Mouse (Mus musculus) CH12.LX (cell line): ENCODE data around the gene Atg9b. TPM values are rescaled to one million over a fixed set of nuclear protein-coding genes. Genes with fewer than 3 reads are reported as not detected.

Experiments
- DNase-seq: peaks from one replicate; pipeline ENCODE4 v3.0.0-alpha.2; 2013; ENCODE audit errors: extremely low read depth
- H3K27ac ChIP-seq: 2 replicates; pipeline ENCODE4 v1.5.1; 2012; ENCODE audit warnings: low read depth, mild to moderate bottlenecking, control low read depth, moderate library complexity; ENCODE audit not compliant: insufficient read depth
- H3K27me3 ChIP-seq: replicated peaks from 2 replicates; pipeline ENCODE3; 2012; ENCODE audit warnings: inconsistent platforms
- H3K36me3 ChIP-seq, 2 experiments: replicated peaks in 1 of 2; 2 replicates each; pipeline versions ENCODE3 to v1.6.1; 2012; ENCODE audit warnings: inconsistent platforms in 1 of 2, low read length in 1 of 2, mild to moderate bottlenecking in 1 of 2, mixed read lengths in 1 of 2, moderate library complexity in 1 of 2; ENCODE audit not compliant: control insufficient read depth in 1 of 2, insufficient read depth in 1 of 2
- H3K4me1 ChIP-seq, 2 experiments: 2 replicates each; pipeline ENCODE4 v1.6.1; 2012; ENCODE audit warnings: inconsistent platforms in 1 of 2, moderate library complexity in 1 of 2; ENCODE audit not compliant: insufficient read depth in 2 of 2, control insufficient read depth in 1 of 2
- H3K4me2 ChIP-seq: 2 replicates; pipeline ENCODE4 v1.6.1; 2012; ENCODE audit warnings: low read depth, mild to moderate bottlenecking, control low read depth; ENCODE audit not compliant: poor library complexity, insufficient read depth, severe bottlenecking
- H3K4me3 ChIP-seq, 3 experiments: fragments of 150-350 bp in 1 of 3; sonication (generic) in 1 of 3; replicated peaks in 1 of 3; 2 replicates each; pipeline versions ENCODE3 to v1.5.1; 2011 to 2012; ENCODE audit warnings: low read depth in 2 of 3, low read length in 2 of 3, mild to moderate bottlenecking in 2 of 3, moderate library complexity in 2 of 3, control low read depth in 1 of 3, improper control_type of control experiment in 1 of 3, inconsistent platforms in 1 of 3, mixed read lengths in 1 of 3; ENCODE audit not compliant: poor library complexity in 1 of 3
- H3K79me2 ChIP-seq: replicated peaks from 2 replicates; pipeline ENCODE4 v1.6.1; 2012; ENCODE audit warnings: mild to moderate bottlenecking, moderate library complexity; ENCODE audit not compliant: control insufficient read depth, poor library complexity, insufficient read depth, severe bottlenecking; ENCODE audit errors: extremely low read depth
- H3K9ac ChIP-seq: 2 replicates; pipeline ENCODE4 v1.6.1; 2012; ENCODE audit warnings: low read depth, mild to moderate bottlenecking, control low read depth, moderate library complexity; ENCODE audit not compliant: insufficient read depth
- H3K9me3 ChIP-seq: replicated peaks from 2 replicates; pipeline ENCODE3; 2012; ENCODE audit warnings: low read length, inconsistent platforms, mixed read lengths
- CHD2 ChIP-seq: IDR thresholded peaks from 2 replicates; pipeline ENCODE4 v1.6.1; 2011; ENCODE audit warnings: low read length, improper control_type of control experiment
- ETS1 ChIP-seq: conservative IDR thresholded peaks from 2 replicates; pipeline ENCODE4 v1.6.1; 2012; ENCODE audit warnings: low read depth, mild to moderate bottlenecking, inconsistent platforms, low read length, improper control_type of control experiment, moderate library complexity
- IRF4 ChIP-seq: IDR thresholded peaks from 2 replicates; pipeline ENCODE4 v1.6.1; 2014; ENCODE audit warnings: low read depth, mild to moderate bottlenecking, inconsistent platforms, low read length, improper control_type of control experiment
- KAT2A ChIP-seq: IDR thresholded peaks from 2 replicates; pipeline ENCODE4 v1.6.1; 2012; ENCODE audit warnings: low read length, improper control_type of control experiment, inconsistent platforms; ENCODE audit not compliant: insufficient replicate concordance
- MAFK ChIP-seq: IDR thresholded peaks from 2 replicates; pipeline ENCODE4 v1.6.1; 2011; ENCODE audit warnings: low read length, improper control_type of control experiment; ENCODE audit not compliant: insufficient replicate concordance
- MAX ChIP-seq: IDR thresholded peaks from 2 replicates; pipeline ENCODE4 v1.6.1; 2011; ENCODE audit warnings: low read length, improper control_type of control experiment
- MAZ ChIP-seq: IDR thresholded peaks from 2 replicates; pipeline ENCODE4 v1.6.1; 2012; ENCODE audit warnings: low read depth, mild to moderate bottlenecking, inconsistent platforms, low read length, improper control_type of control experiment, moderate library complexity
- SMC3 ChIP-seq: IDR thresholded peaks from 2 replicates; pipeline ENCODE4 v1.6.1; 2011; ENCODE audit warnings: low read depth, low read length, improper control_type of control experiment
- TBP ChIP-seq: conservative IDR thresholded peaks from 2 replicates; pipeline ENCODE4 v1.6.1; 2011; ENCODE audit warnings: low read depth, low read length, improper control_type of control experiment
- USF2 ChIP-seq: conservative IDR thresholded peaks from 2 replicates; pipeline ENCODE4 v1.6.1; 2011; ENCODE audit warnings: low read depth, low read length, improper control_type of control experiment
- ZC3H11A ChIP-seq: IDR thresholded peaks from 2 replicates; pipeline ENCODE4 v1.6.1; 2012; ENCODE audit warnings: low read depth, mild to moderate bottlenecking, inconsistent platforms, low read length, improper control_type of control experiment
- ZMIZ1 ChIP-seq: IDR thresholded peaks from 2 replicates; pipeline ENCODE4 v1.6.1; 2012; ENCODE audit warnings: low read depth, mild to moderate bottlenecking, inconsistent platforms, low read length, improper control_type of control experiment
- dilution Hi-C: fragments of 300-500 bp; cut with MboI; formaldehyde crosslinking; loops from 2 replicates; pipeline ENCODE4 v1.14.3; 2020; ENCODE audit warnings: low sequenced_read_pairs; ENCODE audit not compliant: extremely low pct_unique_long_range_greater_than_20kb, extremely low pct_ligation_motif_present
- in situ Hi-C: fragments of 300-500 bp; cut with MboI; formaldehyde crosslinking; loops from 3 replicates; pipeline ENCODE4 v1.14.3; 2019; ENCODE audit warnings: low sequenced_read_pairs, low pct_ligation_motif_present, low pct_unique_long_range_greater_than_20kb, mixed read lengths
- polyA plus RNA-seq: library from polyadenylated mRNA; unstranded; fragments of >175 nt; gene quantifications from 2 replicates; pipeline ENCODE4 v1.2.1, GENCODE M21; 2012; ENCODE audit warnings: low read depth; ENCODE audit not compliant: insufficient read length
- total RNA-seq, 2 experiments: library from RNA; depleted of rRNA; stranded (reverse); fragments of 300-350 nt in 1 of 2; fragments of >200 nt in 1 of 2; gene quantifications; 2 replicates each; pipeline ENCODE4 v1.2.3; 2012 to 2014

Gene Atg9b
- total and polyA plus RNA-seq, 3 experiments, result 0.68 to 1.3 (median 0.81) TPM

DNA sequence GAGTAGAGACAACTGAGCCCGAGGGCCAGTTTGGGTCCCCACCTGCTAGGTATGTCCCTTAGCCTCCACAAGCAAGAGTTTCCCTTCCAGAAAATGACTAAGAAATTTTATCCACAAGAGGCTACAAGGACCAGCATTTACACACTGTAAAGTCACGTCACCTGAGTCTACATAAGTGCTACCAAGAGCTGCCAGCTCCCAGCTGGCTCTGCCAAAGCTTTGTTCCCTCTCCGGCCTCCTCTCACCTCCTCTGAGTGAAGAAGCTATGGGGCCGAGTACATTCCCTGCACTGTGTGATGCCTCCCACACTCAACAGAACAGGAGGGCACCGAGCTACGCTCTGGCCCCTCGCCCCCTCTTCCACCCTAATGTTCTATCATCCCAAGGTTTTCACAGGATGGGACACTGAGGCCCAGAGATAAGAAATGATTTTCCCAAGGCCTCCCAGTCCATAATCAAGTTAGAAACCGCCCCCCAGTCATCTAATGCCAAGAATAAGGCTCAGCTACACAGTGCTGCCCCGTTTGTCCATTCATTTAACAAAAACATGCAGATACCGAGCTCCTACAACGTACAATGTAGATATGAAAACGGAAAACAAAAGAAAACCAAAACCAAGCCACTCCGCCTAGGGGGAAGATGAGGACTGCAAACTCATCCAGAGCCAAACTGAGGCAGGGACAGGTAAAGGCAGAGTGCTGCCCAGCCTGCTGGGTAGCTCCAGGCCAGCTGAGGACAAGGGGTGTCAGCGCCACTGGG is 49.6 kb downstream of the Atg9b start (continued):
- no peak for TF ChIP-seq MAFK
- TF ChIP-seq MAX, result no peak
- TF ChIP-seq ZMIZ1, result no peak
- TF ChIP-seq IRF4, result no peak
- TF ChIP-seq CHD2, result no peak

DNA sequence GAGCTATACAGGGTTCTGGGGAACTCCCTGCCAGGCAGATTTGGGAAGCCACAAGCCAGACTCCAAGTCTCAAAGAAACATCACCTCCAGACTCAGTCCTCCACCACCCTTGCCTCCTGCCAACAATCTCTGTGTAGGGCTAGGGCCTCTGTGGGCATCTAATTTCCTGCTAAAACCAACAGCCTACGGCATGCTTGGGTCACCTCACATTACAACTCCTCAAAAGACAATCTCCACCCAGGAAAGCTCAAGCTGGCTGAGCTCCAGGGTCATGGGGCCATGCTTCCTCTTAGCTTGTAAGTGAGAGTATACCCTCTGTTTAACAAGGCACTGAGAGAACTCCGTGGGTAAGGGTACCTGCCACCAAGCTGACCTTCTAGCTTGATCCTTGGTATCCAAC is 54.1 kb downstream of the Atg9b start:
- Histone ChIP-seq H3K27ac (no peak overlapping the region), H3K36me3 (no peaks in the 10 kb centered on the region), H3K9ac (no peak overlapping the region), H3K27me3 (peaks cover 88% of the 10 kb centered on the region), H3K4me1 (0 out of 4 replicates have a peak, but pooled peaks cover 0 to 4% of the 10 kb centered on the region in 2 experiments), H3K9me3 (no peaks in the 10 kb centered on the region), H3K79me2 (no peaks in the 10 kb centered on the region), H3K4me3 (no peak overlapping the region), H3K4me2 (no peak overlapping the region)
- in situ Hi-C loops (no loop called here), dilution Hi-C loops (no loop called here)
- DNase-seq, result no peak
- no peak for TF ChIP-seq KAT2A
- TF ChIP-seq ETS1, result no peak
- no peak for TF ChIP-seq MAZ
- TF ChIP-seq SMC3, result no peak

DNA sequence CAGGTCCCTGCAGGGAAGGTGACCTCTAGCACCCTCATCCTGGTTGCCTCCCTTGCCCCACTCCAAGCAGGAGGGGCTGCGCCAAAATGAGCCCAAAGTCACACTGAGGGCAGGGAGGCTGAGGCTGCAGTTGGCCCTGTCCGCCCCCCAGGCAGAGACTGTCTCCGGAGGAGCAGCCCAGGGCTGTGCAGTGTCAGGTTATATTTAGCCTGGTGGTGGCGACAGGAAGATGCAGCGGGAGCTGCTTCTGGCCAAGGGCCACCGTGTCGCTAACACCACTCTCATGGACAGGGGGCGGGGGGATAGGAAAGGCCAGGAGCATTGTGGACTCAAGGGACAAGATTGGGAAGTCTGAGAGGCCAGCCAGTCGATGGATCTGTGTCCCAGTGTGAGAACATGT is 54.6 kb downstream of the Atg9b start:
- no peak for TF ChIP-seq USF2
- TF ChIP-seq ZMIZ1, result no peak
- TF ChIP-seq ZC3H11A, result no peak
- no peak for TF ChIP-seq TBP
- Histone ChIP-seq H3K36me3 (no peaks in the 10 kb centered on the region), H3K4me2 (no peak overlapping the region), H3K4me3 (no peak overlapping the region), H3K79me2 (no peaks in the 10 kb centered on the region), H3K27me3 (peaks cover 88% of the 10 kb centered on the region), H3K9ac (no peak overlapping the region), H3K4me1 (0 out of 4 replicates have a peak, but pooled peaks cover 0 to 4% of the 10 kb centered on the region in 2 experiments), H3K9me3 (no peaks in the 10 kb centered on the region), H3K27ac (no peak overlapping the region)
- dilution Hi-C loops (no loop called here), in situ Hi-C loops (no loop called here)
- DNase-seq, result no peak
